Mouse (Mus musculus): ENCODE measurements around the gene Tmem117.

- no peak for TF ChIP-seq CTCF (IDR thresholded peaks at IDR 0.05; ENCODE audit: low read depth)
- TF ChIP-seq EP300 (optimal IDR thresholded peaks at IDR 0.05) = no peak
Measured at GRCm38 (mm10) chr15:94930743-94931142, 301.7 kb downstream of the Tmem117 start.

Measured in stomach, postnatal 0 days (tissue).